Mouse (Mus musculus): ENCODE results near the gene Pdf.
A peak's percentile ranks its signal among the peaks of the same experiment; 100 is the strongest.

Gene Pdf

DNA sequence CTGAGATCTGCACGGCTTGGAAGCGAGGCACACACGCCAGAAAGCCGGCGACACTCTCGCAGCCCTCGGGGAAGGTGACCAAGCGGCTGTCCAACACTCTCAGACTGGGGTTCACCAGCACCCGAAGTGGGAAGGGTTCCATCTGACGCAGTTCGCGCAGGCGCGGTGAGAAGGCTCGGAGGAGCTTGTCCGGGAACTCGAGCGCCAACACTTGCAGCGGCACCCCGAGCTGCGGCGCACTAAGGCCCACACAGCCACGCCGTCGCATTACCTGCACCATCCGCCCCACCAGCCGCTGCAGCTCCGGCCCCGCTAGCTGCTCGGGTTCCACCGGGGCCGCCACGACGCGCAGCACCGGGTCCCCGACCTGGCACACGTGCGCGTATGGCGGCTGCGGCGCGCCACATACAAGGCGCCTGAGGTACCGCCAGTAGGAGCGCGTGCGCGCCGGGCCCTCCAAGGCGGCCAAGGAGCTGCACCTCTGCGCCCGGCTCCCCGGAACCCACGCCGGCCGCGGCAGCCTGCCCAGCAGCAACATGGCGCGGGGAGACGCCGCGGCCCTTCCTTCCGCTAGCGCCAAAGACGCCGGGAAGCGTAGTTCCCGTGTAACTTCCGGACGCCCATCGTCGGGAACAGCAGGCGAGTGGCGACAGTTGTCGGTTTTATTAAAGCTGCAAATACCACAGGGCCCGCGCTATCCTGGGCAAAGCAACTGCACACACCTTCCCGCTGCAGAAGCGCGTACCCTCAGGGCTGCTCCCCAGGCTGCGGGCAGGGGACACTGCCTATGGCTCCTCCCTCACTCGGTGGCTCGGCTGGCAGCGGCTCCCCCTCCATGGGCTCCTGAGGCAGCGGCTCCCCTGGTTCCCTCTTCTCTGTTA is at the start of gene Pdf:
TSS of gene Pdf (minus strand) at position 554 of the 881 bp plus-strand sequence.
- DNase-seq = peak; percentile 85 to 87

DNA sequence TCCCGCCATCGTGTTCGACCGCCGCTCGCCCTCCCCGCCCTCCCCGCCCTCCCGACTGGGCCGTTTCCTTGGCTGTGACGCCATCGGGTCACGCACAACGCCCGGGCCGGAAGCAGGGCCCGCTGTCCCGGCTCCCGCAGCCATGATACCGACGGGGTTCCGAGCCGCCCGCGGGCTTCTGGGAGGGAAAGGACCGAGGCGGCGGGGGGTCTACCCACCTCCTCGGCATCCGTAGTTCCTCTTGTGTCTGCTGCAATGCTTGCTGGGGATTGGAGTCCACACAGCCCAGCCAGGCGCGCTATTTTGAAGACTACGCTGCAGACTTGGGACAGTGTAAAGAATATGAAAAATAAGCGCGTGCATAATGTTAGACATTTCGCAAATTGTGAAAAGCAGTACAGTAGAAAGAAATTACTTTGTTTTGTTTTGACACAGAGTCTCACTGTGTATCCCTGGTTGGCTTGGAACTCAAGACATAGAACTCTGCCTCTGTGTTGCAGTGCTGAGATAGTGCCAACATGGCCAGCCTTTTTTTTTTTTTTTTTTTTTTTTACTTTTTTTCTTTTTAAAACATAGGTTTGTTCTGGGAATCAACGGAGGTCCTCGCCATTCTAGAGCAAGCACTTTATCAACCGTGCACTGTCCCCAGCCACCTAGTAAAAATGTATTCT is 48.1 kb upstream of the Pdf start, which contains the start of gene Terf2:
TSS of gene Terf2 (minus strand) at position 182 of the 671 bp plus-strand sequence.
- DNase-seq = peak; percentile 98 to 99

DNA sequence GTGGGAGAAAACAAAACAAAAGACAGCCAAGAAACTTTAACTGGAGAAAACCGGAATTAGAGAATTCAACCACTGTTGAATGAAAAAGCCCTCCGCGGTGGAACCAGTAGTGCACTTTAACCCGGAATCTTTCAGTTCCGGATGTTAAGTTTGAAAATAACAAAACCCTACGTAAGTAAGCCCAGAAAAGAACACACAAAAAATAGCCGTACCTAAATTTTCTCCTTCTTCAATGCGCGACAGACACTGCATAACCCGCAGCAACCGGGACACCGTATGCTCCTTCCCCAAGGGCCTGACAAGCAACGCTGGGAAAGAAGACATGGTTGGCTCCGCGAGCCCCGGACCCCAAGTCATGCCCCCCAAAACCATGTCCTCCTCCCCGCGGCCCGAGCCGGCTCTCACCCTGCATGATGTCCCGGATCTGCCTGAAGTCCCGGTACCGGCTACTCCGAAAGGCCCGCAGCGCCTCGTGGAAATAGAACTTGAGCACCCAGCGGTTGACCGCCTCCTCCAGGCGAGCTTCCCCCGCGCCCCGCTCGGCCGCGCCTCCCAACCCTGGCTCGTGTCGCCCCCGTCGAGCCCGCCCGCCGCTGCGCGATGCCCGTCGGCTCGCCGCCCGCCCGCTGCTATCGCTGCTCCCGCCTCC is 47.4 kb upstream of the Pdf start:
- DNase-seq = no peak

DNA sequence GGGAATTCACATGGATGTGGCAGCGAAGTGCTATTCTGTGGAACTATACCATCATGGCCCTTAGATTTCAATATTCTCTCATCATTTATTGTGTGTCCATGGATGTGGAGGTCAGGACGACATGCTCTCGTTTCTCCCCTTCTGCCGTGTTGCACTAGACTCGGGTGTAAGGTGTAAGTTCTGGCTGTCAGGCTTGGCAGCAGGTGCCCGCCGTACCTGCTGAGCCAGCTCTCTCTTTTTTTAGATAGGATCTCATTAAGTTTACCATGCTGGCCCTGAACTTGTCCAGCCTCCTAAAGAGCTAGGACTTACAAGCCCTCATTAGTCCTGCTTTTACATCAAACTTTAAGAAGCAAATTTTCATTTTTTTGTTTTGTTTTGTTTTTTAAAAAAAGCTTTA is 42.1 kb upstream of the Pdf start:
- no peak for DNase-seq

DNA sequence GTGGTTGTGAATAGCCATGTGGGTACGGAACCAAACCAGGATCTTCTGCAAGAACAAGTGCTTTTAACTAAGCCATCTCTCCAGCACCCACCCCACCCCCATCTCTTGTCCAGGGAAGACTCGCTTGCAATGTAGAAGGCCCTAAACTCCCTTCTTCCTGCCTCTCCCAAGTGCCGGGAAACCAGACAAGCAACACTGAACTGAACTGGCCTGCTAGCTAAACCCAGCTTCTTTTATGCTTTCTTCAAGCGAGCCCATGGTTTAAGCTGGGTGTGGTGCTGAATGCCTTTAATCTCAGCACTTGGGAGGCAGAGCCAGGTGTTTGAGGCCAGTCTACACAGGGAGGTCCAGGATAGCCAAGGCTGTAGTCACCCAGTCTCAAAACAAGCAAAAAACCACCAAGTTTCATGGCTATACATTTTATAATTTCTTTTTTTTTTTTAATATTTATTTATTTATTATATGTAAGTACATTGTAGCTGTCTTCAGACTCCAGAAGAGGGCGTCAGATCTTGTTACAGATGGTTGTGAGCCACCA is 40.2 kb upstream of the Pdf start:
- no peak for DNase-seq

DNA sequence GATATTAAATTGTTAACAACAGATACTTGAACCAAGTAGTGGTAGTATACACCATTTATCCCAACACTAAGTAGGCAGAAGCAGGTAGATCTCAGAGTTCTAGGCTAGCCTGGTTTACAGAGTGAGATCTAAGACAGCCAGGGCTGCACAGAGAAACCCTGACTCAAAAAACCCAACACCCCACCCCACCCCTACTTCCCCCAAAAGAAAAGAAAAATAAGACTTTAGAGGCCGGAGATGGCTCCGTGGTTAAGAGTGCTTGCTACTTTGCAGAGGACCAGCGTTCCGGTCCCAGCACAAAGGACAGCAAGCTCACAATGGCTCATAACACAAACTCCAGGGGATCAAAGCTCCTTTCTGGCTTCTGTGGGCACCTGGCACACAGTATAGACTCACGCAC is 37.6 kb upstream of the Pdf start:
- DNase-seq = no peak

DNA sequence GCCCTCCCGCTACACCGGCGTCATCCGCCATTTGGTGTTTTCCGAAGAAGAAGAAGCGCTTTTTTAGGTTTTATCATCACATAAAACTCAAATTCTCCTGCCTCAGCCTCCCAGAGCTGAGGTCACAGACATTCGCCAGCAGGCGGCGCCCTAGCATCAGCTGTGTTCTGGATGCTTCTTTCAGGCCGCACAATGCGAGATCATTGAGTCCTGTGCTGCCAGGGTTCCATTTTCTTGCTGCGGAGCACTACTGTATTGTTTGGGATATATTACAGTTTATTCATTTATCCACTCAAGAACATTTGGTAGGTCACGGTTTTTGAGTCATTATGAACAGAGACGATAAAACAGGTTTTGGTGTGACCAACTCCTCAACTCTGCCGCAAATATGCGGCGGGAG is 36.9 kb upstream of the Pdf start:
- no peak for DNase-seq

DNA sequence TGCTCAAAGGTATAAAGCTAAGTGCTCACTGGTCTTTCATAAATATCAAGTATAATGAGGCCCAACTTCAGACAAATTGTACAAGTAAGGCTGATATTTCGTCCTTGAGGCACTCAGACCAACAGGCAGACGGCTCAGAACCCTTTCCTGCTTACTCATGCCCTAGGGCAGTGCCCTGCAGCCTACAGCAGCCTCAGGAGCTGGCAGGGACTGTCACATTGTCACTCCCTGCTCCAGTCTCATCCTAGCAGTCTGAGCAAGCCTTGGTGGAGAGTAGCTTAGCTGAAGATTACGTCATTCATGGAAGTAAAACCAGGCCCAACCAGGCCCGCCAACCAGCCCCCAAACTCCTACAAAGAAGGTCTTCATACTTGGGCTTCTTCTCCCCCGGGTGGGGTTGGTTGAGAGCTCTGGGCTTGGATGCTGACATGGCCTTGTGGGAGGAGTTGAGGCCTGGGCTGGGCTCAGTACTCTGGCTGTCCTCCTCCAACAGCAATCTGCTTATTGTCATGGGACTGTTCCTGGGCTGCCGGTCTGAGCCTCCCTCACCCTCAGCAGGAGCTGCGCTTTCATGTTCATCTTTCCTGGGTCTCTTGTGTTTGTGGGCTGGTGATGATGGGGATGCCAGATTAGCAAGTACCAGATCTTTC is 27.9 kb upstream of the Pdf start:
- DNase-seq = no peak

DNA sequence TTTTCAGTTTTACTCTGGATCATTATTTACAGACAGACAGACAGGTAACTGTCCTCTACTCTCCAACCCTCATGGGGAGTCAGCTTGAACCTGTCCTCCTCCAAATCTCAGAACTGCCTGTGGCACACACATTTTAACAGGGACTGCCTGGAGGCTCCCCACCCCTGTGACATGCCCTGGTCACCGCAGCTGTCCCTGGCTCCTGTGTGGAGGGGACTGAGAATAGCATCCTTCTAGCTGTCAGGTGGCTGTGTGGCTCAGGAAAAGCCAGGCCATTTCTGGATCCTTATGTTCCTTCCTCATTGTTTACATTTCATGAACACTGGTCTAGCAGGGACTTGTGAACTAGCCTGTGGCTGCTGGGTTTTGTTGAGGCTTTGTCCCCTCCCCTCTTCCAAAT is 25.7 kb upstream of the Pdf start:
- DNase-seq = no peak

DNA sequence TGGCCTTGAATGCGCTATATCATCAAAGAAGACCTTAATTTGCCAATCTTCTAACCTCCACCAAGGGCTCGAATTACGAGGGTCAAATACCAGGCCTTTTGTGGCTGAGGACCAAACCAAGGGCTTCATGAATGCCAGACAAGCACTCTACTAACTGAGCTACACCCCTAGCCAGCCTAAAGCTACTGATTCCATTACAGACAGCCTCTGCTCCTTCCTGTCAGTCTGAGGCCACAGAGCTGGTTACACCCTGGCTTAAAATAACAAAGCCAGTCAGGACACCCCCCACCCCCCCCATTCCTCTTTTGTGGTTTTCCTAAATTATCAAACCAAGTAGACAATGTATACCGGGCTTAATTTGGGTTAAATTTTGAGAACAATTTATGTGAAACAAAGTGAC is 25.3 kb upstream of the Pdf start:
- DNase-seq = no peak

DNA sequence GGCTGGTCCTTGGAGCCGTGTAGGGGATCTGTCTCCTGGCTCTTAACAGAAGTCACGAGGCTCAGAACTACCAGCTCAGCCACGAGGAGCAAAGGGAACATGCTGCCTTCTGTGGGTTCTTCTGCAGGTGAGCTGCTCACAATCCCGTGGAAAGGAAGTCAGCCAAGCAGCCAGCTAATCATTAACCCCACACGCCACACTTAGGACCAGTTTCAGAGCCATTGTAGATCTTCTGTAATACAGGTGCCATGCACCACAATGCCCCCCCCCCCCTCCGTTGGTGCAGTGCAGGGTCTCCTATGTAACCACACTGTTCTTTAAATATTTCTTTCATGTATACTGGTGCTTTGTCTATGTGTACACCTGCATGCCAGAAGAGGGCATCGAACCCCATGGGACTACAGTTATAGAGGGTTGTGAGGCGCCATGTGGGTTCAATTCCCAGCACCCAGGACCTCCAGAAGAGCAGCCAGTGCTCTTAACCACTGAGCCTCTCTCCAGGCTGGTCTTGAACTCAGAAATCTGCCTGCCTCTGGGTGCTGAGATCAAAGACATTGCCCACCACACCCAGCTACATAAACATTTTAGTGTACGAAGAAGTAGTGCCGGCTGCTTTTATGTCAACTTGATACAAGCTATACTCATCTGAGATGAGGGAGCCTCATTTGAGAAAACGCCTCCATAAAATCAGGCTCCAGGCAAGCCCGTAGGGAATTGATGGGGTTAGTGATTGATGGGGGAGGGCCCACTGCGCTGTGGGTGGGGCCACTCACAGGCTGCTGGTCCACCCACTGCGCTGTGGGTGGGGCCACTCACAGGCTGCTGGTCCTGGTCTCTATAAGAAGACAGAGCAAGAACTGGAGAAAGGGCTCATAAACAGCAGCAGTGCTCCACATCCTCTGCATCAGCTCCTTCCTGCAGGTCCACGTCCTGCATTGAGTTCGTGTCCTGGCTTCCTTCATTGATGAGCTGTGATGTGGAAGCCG is 17.4 kb upstream of the Pdf start, which contains the start of gene Tmed6:
TSS of gene Tmed6 (minus strand) at position 134 of the 986 bp plus-strand sequence.
- DNase-seq = no peak

DNA sequence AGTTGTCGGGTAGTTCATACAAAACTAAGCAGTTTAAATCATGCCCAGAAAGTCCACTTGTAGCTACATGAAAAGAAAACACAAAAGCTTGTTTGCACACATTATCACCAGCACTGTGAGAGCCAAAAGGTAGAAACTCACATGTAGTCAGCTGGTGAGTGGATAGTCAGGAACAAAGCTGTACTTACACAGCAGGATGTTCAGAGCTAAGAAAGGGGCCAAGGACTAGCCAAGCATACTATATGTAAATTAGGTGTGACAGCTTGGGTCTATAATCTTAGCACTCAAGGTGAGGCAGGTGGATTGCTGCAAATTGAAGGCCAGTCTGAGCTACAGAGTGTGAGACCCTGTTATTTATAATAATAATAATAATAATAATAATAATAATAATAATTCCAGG is 14.2 kb upstream of the Pdf start:
- DNase-seq = no peak

DNA sequence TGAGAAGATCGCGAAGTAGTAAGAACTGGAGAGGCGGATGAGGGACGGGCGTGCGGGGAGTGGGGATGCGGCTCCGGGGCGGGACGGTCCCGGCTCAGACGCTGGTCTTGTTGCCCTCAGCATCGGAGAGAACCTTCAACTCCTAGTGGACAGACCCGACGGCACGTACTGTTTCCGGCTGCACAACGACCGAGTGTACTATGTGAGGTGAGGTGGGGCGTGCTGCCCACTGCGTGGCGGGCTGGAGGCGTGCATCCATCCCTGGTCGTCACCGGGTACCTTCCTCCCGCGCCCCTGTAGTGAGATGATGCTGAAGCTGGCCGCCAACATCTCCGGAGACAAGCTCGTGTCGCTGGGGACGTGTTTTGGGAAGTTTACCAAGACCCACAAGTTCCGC is 8.6 kb upstream of the Pdf start:
- DNase-seq = peak in 1 of 2 experiments; percentile 59

DNA sequence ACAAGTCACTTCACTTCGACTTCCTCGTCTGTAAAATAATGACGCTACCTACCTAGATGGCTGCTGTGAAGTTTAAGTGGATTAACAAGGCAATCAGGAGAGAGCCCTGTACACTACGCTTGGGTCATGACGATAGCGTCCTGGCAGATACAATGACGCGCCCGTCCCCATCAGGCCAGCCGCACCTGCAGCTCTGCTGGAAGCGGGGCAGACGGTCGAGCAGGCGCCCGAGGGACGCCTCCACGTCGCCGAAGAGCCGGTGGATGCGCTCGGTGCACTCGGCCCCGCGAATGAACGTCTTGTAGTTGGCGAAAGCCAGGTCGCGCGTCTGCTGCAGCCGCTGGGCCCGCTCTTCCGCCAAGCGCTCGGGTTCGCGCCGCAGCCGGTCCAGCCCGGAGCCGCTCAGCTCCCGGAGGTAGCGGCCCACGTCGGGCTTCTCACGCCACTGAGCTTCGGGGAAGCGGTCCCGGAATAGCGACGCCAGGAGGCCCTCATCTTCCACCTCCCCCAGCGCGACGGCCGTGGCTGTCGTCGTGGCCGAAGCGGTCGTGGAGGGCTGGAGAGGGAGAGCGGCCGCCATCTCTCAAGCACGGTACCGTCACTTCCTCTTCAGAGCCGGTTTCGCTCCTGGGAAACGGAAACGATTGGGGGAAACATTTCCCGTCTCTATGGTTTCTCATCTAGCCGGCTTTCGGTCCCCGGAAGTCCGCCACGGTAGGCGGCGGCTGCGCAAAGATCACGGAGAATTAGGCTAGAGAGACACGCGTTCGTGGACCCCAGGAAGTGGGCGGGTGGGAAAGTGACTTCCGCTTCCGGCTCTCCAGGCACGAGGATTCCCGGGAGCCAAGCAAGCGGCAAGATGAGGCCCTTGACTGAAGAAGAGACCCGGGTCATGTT is 7.9 kb upstream of the Pdf start, which contains the start of the genes Cog8 and Nip7:
TSS of gene Cog8 (minus strand) at position 614 of the 897 bp plus-strand sequence.
TSS of gene Nip7 (plus strand) at position 802 of the 897 bp plus-strand sequence.
- DNase-seq = peak; percentile 95 to 96

DNA sequence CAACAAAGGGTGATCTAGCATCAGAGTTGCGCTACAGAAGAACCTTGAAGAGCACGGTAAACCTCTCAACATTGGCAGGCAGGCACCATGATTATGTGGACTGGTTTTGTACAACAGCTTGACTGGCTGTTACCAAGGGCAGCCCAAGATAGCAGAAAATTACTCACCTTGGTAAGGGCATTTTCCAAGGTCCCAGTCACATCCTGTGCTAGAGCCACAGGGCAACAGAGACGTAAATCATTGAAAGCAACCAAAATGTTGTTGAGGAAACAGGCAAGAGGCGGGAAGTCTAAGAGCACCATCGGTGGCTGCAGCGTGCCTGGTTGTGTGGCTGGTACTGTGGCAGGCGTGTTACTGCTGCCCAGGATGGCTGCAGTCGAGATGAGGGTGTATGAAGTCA is 3.6 kb upstream of the Pdf start:
- DNase-seq = no peak

DNA sequence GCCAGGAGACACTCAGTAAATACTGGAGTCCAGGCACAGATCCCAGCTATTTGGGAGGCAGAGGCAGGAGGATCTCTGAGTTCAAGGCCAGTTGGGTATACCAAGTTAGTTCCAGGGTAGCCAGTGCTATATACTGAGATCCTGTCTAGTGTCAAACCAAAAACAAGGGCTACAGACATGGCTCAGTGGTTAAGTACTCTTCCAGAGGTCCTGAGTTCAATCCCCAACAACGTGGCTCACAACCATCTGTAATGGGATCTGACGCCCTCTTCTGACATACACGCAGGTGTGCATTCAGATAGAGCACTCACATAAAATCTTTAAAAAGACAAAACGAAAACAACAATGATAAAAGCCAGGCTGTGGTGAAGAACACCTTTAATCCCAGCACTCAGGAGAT is 1.1 kb upstream of the Pdf start:
- DNase-seq = no peak

DNA sequence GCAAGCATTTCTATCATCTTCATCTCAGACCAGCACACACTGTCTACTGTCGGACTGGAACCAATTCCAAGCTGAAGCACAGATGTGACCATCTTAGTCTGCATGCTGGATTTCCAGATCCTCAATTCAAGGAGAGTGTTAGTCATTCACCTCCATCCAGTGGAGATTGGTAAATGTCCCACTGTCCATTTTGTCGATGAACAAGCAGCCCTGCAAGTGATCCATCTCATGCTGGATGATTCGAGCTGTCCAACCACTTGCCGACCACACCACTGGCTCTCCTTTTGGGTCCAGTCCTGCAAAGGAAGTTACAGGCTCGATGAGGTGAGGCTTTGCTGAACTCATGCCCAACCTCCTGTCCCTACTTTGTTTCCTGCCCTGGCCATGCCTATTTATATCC is 1.4 kb downstream of the Pdf start:
- DNase-seq = no peak

DNA sequence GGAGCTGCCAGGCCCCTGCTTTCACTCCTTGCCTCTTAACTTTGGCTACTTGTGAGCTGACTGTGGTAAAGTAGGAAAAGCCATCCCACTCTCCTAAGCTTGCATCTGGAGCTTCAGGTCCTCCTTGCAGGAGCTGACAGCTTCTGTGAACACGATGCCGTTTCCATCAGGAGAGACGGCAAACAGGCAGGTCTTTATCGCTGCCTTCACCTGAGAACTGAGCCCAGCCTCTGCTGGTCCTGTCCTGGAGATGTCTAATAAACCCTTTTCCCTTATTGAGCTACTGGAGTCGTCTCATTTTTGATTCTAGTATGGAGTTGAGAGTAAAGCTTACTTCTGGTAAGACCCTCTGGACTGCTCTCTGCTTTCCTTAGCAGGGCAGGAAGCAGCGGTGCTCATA is 2.9 kb downstream of the Pdf start:
- no peak for DNase-seq

DNA sequence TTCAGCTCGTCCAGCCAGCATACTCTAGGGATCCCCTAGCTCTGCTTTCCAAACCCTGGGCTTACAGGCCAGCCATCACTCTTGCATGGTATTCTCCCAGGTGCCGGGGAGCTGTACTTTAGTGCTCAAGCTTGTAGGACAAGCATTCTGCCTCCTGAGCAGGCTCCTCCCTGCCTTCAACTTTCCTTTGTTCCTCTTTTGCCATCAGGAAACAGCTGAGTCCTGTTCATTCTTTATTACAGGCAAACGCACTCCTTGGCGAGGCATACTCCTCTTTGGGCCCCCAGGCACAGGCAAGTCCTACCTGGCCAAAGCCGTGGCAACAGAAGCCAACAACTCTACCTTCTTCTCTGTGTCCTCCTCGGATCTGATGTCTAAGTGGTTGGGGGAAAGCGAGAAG is 7.8 kb downstream of the Pdf start:
- DNase-seq = no peak

DNA sequence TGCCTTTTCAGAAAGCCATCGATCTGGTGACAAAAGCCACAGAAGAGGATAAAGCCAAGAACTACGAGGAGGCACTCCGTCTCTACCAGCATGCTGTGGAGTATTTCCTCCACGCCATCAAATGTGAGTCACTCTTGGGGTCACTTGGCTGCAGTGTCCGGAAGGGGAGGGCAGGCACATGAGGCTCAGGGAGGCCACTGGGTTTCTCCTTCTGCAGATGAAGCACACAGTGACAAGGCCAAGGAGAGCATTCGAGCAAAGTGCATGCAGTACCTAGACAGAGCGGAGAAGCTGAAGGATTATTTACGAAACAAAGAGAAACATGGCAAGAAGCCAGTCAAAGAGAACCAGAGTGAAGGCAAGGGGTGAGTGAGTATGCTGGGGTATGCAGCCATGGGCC is 11.8 kb downstream of the Pdf start:
- no peak for DNase-seq
